Mouse (Mus musculus) monocyte, adult 2 months (primary cell): ENCODE measurements around the gene Olfr1411.

ENCODE experiments used
- DNase-seq, 2 experiments: peaks; one replicate each; pipeline ENCODE4 v3.0.0; 2022; ENCODE audit warnings: low spot score in 2 of 2, low read depth in 1 of 2

Gene Olfr1411

DNA sequence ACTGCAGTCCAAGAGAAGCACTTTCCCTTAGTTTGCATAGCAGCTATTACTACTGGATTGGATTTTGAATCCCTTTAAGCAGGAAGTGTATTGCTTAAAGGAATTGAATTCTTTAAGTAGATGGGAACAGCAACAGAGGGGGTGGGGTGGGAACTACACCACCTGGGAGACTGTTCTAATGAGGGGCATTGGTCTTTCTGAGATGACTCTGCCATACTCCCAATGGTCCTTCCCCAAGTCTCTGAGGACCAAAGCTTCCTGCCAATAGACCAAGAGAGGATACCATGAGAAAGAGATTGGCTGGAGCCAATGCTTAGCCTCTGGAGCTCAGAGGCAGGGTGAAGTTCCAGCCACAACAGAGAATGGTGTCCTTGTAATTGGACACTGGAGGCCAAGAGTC lies at the start of gene Olfr1411:
TSS of gene Olfr1411 (plus strand) at position 301 of the 400 bp plus-strand sequence.
- DNase-seq: no peak

DNA sequence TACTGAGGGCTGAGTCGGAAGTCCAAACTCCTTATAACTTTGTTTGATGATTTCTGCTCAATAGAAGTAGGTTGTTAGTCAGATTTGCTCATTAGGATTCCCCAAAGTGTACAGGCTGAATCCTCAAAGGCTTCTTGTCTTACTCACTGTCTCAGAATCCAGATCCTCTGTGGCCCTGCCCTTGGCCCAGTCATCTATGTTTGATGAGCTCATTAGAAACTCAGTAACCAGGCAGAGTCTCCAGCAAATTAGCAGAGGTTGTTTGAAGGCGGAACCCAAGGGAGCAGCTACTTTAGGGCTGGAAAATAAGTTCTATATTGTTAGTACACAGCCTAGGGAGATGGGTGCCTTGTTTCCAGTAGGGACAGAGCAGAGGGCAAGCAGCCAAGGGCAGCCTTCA lies 48.3 kb upstream of the Olfr1411 start:
- DNase-seq: no peak

DNA sequence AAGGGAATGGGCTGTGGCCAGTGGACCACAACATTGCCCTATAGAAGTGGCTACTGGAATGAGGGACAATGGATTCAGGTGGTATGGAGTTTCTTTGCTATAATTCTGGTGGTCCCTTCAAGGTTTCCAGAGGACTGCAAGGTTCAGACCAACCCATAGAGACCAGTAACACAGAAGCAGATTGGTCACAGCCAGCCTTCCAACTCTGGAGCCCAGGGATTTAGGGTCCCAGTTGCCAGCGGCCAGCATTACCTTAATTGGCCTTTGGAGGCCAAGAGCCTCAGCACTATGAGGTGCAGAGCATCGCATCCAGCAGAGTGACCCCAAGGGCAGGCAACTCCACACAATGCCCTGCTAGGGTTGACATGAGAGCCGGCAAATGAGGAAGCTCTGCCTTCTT lies 23.2 kb upstream of the Olfr1411 start, which contains the start of gene Olfr1413:
TSS of gene Olfr1413 (plus strand) at position 301 of the 400 bp plus-strand sequence.
- no peak for DNase-seq

DNA sequence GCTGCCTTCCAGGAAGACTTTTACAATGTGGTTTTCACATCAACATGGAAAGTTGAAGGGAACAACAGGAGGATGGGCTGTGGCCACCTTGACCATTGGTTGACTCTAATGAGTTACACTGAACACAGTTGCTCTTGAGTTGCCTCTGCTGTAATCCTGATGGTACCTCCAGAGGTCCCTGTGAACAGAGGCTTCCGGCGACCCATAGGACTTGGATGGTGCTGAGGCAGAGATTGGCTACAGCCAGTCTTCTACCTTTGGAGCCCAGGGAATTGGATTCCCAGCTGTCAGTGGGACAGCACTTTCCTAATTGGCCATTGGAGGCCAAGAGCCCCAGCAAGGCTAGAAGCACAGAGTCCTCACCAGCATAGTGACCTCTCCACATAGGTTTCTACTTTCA lies 8.7 kb upstream of the Olfr1411 start, which contains the start of gene Olfr1412:
TSS of gene Olfr1412 (plus strand) at position 301 of the 400 bp plus-strand sequence.
- DNase-seq: no peak

DNA sequence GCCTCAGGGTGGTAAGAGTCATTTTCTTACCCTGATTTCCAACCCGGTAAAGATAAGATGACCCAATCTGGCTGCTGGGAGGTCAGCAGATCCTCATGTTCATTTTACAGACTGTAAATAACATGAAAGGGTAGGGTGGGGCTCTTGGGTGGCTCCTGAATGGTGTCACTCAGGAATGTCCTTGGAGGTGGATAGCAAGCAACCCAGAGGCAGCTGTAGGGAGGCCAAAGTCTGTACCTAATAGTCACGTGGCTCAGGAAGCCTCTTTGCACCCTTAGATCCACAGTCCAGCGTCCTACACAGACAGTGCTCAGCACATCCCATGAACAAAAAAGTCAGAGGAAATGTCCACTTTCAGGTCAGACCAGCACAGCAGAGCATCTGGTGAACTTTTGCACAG lies 1.8 kb downstream of the Olfr1411 start:
- no peak for DNase-seq

DNA sequence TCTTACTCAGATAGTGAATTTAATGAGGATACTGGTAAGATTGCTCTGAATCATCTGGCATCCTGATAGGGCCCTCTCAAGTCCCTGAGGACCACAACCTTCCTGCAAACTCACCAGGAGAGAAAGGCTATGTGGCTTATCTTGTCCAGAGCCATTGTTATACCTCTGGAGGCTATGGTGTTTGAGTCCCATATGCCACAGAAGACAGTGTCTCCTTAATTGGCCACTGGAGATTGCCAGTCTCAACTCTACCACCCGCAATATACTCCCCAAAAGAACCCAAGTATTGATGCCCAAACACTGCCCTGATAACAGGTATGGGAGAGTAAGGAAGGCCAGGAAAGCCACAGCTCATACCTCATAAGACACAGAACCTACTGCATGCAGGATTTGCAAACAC lies 11.3 kb downstream of the Olfr1411 start, which contains the start of gene Olfr1410:
TSS of gene Olfr1410 (plus strand) at position 301 of the 400 bp plus-strand sequence.
- DNase-seq: no peak

DNA sequence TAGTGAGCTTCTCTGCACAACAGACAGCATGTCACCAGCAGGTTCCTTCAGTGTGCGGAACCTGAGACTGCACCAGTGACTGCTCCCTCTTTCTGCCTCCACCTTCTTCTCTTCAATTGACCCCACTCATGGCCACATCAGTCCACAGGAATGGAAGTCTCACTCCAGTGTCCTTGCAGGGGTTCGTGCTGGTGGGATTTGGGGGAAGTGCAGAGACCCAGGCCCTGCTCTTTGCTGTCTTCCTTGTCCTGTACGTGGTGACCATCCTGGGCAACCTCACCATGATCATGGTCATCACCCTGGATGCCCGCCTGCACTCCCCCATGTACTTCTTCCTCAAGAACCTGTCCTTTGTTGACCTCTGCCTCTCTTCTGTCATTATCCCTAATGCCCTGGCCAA lies 13.5 kb downstream of the Olfr1411 start:
- DNase-seq: no peak

DNA sequence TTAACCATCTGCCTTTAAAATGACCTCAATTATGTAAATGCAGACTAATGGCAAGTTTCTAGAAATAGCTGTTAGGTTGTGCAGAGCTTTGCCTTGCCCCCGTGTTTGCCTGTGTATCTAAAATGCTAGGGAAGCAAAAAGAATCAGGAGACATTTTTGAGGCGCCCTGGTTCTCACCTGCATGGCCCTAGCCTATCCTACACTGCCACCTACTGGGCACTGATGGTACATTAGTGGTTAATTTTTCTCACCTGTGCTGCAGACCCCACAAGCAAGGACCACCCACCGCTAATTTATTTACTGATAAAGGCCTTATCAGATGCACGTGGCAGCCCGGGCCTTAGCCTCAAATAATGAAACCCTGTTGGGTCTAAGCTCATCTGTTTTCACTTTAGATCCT lies 16.8 kb downstream of the Olfr1411 start:
- no peak for DNase-seq

DNA sequence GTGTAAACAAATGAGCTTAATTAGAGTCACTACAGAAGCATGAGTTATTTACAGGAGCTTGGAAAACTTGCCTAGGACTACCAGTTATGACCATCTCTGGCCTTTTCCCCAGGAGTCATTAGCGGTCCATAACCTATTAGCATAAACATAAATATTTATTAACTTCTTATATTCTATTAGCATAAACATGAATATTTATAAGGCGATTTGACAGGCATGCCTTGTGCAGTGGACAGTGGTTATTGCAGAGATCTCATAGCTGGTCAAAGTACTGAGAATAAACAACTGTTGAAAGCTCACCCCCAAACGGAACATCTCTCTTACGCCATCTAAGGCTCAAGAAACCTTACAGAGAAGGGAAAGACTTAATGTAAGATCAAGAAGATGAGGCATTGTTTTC lies 19.0 kb downstream of the Olfr1411 start:
- DNase-seq: no peak

DNA sequence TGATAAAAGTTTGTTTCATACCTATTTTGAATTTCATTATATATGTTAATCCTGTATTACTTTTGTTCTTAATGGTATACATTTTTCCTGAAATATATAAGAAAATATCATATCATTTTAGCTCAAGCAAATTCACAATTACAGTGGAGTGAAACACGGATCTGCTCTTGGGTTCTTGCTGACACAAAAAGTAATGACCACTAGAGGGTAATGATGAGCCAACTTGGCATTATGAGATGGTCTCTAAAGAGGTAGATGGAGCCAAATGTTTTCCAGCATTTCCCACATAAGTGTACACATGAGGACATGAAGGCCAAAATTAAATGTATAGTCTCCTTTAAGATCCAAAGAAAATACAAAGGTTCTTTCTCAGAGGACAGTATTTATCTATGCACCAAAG lies 20.3 kb downstream of the Olfr1411 start:
- no peak for DNase-seq

DNA sequence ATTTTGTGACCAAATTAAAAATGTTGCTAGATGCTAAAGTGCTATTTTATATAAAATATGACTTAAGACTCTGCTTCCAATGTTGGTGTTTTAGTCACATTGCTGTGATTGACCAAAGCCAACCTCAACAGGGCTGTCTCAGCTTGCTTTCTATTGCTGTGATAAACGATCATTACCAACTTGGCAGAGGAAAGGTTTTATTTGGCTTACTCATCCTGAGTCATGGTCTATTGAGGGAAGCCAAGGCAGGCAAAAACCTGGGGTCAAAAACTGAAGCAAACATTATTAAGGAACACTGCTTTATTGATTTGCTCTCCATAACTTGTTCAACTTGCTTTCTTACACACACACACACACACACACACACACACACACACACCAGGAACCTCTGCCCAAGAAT lies 21.8 kb downstream of the Olfr1411 start:
- DNase-seq: no peak

DNA sequence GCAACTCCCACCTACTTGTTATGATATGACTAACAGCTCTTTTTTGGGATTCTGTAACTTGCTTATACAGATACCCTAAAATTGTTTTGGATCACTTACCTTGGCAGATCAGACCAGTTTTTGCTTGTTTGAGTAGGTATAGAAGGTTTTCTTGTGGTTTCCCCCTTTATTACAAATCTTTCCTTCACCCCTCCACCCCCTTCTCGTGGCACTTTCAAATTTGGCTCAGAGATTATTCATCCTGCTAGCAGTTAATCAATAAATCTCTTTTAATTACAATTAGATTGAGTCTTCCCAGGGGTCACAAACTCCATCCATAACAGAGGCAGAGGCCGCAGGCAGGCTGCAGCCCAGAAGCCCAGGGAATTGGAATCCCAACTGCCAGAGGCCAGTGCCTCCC lies 23.3 kb downstream of the Olfr1411 start, which contains the start of gene Olfr12:
TSS of gene Olfr12 (plus strand) at position 301 of the 400 bp plus-strand sequence.
- DNase-seq: no peak

DNA sequence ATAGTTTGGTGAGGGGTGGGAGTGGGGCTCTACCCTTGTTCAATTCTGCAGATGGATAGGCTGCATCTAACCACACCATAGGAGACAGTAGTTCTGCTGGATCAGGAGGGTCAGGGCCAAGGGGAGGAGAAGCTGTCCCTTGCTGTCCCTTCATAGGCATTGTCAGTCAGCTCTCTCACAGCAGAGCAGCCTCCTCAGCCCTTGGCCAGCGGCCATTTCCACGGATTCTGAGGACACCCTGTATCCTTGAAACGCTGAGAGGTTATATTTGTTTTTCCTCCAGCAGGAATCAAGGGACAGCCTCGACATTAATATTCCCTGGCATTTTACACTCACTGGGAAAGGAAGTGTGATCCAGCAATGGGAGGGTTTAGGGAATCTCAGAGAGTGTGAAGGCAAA lies 24.1 kb downstream of the Olfr1411 start:
- no peak for DNase-seq

DNA sequence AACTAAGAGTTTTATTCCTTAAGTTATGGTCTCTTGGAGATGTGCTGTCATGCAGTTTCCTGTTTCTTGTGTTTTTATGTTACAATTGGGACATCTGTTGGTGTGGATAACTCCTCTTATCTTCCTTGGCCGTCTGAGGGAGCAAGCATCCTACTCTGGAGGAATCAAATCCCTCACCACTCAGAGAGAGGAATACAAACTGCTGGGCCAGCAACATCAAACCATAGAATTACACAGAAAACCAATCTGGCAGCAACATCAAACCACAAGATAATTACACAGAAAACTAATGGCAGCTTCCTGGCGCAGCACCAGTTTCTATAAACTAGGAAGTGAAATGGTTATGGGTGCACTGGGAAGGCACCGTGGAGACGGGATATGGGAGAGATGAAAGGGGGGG lies 34.0 kb downstream of the Olfr1411 start:
- no peak for DNase-seq

DNA sequence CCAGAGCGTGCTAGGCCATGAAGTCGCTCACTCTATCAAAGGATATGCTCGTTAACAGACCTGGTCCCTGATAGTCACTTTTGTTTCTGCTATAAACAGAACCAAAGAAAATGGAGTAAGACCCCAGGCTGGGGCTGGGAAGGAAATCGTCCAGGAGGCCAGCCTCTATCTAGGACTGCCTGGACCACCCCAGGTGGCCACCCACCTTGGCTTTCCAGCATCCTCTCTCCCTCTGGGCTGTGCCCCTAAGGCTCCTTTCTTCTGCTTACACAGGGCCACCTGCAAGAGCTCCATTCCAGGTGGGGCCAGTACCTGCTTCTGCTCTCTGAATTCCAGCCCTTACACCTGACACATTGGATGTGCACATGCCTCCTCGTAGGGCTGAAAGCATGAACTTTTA lies 38.0 kb downstream of the Olfr1411 start:
- no peak for DNase-seq

DNA sequence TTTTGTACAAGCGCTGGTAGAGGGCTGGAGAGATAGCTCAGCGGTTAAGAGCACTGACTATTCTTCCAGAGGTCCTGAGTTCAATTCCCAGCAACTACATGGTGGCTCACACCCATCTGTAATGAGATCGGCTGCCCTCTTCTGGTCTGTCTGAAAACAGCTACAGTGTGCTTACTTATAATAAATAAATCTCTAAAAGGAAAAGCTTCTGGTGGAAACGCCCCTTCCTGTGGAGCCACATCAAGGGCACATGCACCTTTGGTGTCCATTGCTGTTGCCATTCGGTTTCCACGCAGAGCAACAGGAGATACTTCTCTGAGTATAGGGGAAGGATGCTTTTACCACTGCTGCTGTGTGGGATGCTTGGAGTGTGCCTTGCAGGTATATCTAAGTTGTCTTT lies 38.7 kb downstream of the Olfr1411 start:
- DNase-seq: no peak

DNA sequence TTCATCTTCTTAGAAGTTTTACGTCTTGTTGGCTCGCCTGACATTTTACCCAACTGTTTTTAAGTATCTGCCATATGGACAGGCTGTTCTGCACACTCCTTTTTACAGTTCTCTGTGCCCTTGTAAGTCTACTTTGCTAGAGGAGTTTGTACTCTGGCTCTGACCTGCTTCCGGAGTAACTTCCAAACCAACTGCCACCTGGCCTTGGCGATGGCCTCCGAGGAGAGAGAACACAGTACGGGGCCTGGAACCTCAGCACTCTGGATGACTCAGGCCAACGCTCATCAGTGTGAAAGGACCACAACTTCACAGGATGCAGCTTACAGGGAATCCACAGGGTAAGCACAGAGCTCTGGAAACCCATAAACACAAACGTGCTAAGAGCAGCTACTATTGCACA lies 39.5 kb downstream of the Olfr1411 start:
- DNase-seq: no peak

DNA sequence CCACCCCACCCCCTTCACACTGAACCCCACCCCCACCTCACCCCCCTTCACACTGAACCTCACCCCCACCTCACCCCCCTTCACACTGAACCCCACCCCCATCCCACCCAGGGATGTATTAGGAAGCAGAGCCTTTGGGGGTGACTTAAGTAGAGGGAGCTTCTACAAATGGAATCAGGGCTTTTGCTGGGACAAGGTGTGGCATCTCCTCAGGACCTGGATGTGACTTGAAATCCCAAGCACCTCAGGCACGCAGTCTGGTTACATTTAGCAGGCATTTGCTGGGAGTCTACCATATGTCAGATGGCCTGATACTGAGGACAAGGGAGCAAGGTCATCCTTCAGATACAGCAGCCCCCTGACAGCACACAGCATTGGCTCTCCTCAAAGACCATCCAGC lies 40.4 kb downstream of the Olfr1411 start:
- no peak for DNase-seq

DNA sequence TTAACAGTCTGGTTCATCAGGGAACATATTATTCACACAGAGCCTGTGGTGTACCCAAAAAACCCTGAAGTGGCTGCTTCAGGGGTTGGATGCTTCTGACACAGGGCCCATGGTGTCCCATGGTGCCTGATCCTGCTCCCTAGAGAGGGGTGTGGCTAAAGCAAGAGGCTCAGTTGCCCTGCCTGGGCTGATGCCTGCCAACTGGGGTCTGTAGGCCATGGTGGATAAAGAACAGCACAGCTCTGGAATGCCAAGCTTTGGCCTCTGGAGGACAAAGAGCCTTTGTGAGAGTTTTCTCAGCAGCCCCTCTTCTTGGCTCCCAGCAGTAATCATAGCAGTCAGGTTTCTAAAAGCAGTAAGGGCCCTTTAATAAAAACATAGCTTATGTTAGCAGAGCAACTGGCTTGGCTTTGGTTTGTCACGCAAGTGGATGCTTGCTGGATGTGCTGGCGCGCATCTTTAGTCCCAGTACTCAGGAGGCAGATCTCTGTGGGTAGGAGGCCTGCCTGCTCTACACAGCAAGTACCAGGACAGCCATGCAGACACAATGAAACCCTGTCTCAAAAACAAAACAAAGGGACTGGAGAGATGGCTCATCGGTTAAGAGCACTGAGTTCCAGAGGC lies 40.9 kb downstream of the Olfr1411 start:
- DNase-seq: no peak

DNA sequence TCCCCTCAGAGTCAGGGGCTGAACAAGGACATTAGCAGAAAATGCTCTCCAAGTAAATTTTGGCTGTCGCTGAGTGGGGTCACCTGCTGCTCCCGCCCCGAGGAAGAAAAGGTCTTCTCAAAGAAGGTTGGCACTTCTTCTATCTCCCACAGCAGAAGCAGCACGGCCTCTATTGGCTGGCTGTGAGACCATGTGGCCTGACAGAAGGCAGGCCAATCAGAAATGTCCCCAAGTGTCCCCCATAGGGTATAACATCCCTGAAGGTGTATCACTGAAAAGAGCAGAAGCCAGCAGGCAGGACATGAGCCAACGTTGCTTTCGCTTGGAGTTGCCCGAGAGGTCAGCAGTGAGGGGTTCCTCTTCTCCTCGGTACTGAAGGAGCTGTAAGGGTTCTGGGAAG lies 41.8 kb downstream of the Olfr1411 start:
- no peak for DNase-seq

DNA sequence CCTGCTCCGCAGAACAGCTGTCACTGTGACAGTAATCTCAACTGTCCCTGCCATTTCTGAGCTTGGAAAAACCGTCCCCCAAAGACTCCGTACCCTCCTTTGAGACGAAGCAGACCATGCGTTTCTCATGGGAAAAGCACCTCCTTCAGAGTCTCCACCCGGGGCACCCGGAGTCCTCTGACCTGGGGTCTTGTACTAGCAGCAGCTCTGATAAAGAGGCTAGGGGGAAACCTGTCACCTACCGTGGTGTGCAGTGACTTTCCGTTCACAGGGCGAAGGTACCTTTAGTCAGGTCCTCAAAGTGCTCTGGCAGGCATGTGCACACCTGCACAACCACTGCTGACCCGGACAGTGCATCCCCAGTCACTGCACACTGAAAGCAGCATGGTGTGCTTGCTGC lies 42.5 kb downstream of the Olfr1411 start:
- no peak for DNase-seq

DNA sequence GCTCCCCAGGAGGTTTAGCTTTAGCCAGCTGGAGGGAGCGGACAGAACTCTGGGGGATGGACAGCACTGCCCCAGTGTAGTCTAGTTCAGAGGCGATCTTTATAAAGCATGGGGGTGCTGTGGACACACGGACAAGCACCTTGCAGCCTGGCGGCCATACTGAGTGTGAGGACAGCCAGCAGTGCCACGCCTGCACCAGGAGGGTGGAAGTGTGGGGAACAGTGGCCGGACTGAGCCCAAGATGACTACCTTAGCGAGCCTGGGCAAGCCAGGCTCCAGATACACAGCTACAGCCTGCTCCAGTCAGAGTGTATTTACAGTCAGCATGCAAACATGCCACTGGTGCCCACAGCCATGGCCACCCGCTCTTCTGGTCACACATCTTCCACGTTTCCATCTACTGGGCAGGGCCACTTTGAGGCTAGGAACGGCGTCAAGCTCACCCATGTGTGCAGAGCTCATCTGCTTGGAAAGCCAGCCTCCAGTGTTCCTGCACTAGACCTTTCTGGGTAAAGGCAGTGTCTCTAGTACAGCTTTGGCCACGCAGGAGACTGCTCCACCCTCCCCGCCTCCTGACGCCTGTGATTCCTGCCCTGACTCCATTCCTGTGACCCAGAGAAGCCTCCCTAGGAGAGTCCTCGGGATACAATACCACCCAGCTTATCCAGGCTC lies 43.4 kb downstream of the Olfr1411 start:
- DNase-seq: no peak

DNA sequence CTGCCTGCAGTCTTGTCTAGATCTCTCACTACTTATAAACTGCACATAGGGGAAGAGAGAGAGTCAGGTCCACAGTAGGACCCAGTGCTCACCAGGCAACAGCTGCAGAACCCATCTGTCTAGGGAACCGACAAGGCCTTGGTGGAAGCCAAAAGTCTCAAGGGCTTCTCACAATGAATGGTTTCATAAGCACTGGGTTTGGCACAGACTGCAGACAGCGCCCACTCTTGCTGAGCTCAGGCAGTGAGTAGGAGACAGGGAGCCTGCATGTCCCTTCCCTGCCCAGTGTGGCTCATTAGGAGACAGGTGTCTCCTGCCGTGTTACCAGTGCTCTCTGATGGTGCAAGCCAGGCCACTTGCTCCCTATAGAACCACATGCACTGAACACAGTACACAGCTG lies 44.0 kb downstream of the Olfr1411 start:
- no peak for DNase-seq
